Mouse (Mus musculus) heart, adult 2 months (tissue): Measurements from ENCODE around the gene Hist2h3c2. TPM values are rescaled to one million over a fixed set of nuclear protein-coding genes. Genes with fewer than 3 reads are reported as not detected.

Experiments
- DNase-seq, 2 experiments: peaks; one replicate each; pipeline ENCODE4 v3.0.0; 2021
- H3K27ac ChIP-seq: fragments of 200-600 bp; 2 replicates; pipeline ENCODE4 v1.8.1; 2022
- H3K27me3 ChIP-seq: fragments of 200-500 bp; 2 replicates; pipeline ENCODE4 v1.6.1; 2012; ENCODE audit warnings: mild to moderate bottlenecking, low read length, inconsistent platforms, mixed read lengths; ENCODE audit not compliant: control insufficient read depth, insufficient read depth
- H3K36me3 ChIP-seq: fragments of 200-500 bp; 2 replicates; pipeline ENCODE4 v1.6.1; 2012; ENCODE audit warnings: low read length, inconsistent platforms; ENCODE audit not compliant: control insufficient read depth, insufficient read depth
- H3K4me1 ChIP-seq: fragments of 200-500 bp; 2 replicates; pipeline ENCODE4 v1.6.1; 2011; ENCODE audit warnings: low read length; ENCODE audit not compliant: control insufficient read depth, insufficient read depth
- H3K4me3 ChIP-seq: fragments of 200-600 bp; 2 replicates; pipeline ENCODE4 v1.8.1; 2022
- H3K79me2 ChIP-seq: fragments of 200-500 bp; replicated peaks from 2 replicates; pipeline ENCODE4 v1.6.1; 2012; ENCODE audit warnings: mild to moderate bottlenecking, inconsistent platforms, low read length, moderate library complexity, mixed read lengths; ENCODE audit not compliant: control insufficient read depth, insufficient read depth
- H3K9ac ChIP-seq: fragments of 200-500 bp; 2 replicates; pipeline ENCODE4 v1.6.1; 2012; ENCODE audit warnings: low read depth, mild to moderate bottlenecking, control low read depth, inconsistent platforms, low read length, mixed read lengths
- CTCF ChIP-seq: fragments of 200-600 bp; IDR thresholded peaks from 2 replicates; pipeline ENCODE4 v1.8.1; 2022; ENCODE audit warnings: antibody characterized with exemption, mild to moderate bottlenecking, moderate library complexity
- EP300 ChIP-seq: fragments of 200-500 bp; IDR thresholded peaks from 2 replicates; pipeline ENCODE4 v1.6.1; 2011; ENCODE audit warnings: low read depth, low read length, control low read depth; ENCODE audit not compliant: insufficient read depth
- POLR2A ChIP-seq: fragments of 200-500 bp; IDR thresholded peaks from 2 replicates; pipeline ENCODE4 v1.6.1; 2011; ENCODE audit warnings: mild to moderate bottlenecking, low read depth, low read length, control low read depth; ENCODE audit not compliant: insufficient read depth
- WGBS: fragments of 180-500 bp; shearing (Covaris S2); methylation state at CpG from one replicate; pipeline ENCODE4 v1.1.7; 2018; 5-methylcytosine and 5-hydroxymethylcytosine counted together
- intact Hi-C: fragments of 180-260 bp; cut with DNase I; formaldehyde crosslinking; loops from one replicate; pipeline ENCODE4 v1.15.1; 2025
- polyA plus RNA-seq: library from polyadenylated mRNA; depleted of rRNA; stranded (reverse); fragments of >200 nt; gene quantifications from 2 replicates; pipeline ENCODE4 v1.2.3, GENCODE M21; 2012
- total RNA-seq, 2 experiments: library from RNA; stranded (reverse); gene quantifications; 2 replicates each; pipeline ENCODE4 v1.2.3; 2021

Gene Hist2h3c2
- total and polyA plus RNA-seq, 3 experiments, result 5.5 to 9.2 (median 6.2) TPM

DNA sequence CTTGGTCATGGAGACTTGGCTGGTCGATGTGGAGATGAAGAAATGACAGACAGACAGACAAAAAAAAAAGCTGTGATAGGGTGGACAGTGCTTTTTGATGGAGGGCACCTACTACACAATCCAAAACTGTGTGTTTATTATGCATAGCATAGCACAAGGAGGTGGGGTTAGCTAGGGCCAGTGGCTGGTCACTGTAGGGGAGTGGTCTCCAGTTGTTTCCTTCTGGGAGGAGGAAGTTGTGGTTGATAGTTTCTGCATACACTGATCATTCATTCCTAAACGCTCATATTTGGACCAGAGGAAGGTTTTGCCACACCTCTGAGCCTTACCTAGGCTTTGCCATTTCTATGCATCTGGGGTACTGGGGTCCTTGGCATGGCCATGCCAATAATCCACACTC lies 8.5 kb downstream of the Hist2h3c2 start:
- Histone ChIP-seq H3K9ac (no peak overlapping the region), H3K79me2 (peaks cover 1% of the 10 kb centered on the region; the same call in 1 of the 2 replicates), H3K36me3 (no peaks in the 10 kb centered on the region), H3K4me3 (no peak overlapping the region), H3K4me1 (no peaks in the 10 kb centered on the region; the same call in 1 of the 2 replicates), H3K27ac (no peak overlapping the region; the same call in none of the 2 replicates), H3K27me3 (no peaks in the 10 kb centered on the region)
- intact Hi-C loops, result loop anchor here (5.0 kb wide), 1 partner anchor 163 kb away; no protein-coding TSS in a partner anchor
- DNase-seq, result no peak
- TF ChIP-seq EP300, result no peak
- no peak for TF ChIP-seq CTCF
- no peak for TF ChIP-seq POLR2A
- 58% methylated on average over 2 of the region's 2 CpGs for WGBS

DNA sequence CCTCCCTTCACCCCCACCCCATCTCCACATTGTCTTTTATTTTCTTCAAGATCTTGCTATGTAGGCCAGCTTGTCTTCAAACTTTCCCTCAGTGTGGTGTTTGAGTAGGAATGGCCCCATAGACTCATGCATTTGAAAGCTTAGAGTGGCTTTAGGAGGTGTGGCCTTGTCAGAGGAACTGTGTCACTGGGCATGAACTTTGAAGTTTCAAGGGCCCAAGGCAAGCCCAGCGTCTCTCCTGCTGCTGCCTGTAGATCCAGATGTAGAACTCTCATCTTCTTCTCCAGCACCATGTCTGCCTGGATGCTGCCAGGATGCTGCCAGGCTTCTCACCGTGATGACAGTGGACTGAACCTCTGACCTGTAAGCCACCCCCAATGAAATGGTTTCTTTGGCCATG lies 10.1 kb downstream of the Hist2h3c2 start:
- Histone ChIP-seq H3K36me3 (no peaks in the 10 kb centered on the region), H3K27me3 (no peaks in the 10 kb centered on the region), H3K27ac (no peak overlapping the region), H3K4me3 (no peak overlapping the region), H3K9ac (no peak overlapping the region), H3K79me2 (peaks cover 2% of the 10 kb centered on the region; the same call in 1 of the 2 replicates), H3K4me1 (no peaks in the 10 kb centered on the region; the same call in 1 of the 2 replicates)
- intact Hi-C loops, result no loop called here
- TF ChIP-seq CTCF (no peak), POLR2A (no peak), EP300 (no peak)
- WGBS, result 73% methylated on average over 2 of the region's 2 CpGs
- DNase-seq, result no peak

DNA sequence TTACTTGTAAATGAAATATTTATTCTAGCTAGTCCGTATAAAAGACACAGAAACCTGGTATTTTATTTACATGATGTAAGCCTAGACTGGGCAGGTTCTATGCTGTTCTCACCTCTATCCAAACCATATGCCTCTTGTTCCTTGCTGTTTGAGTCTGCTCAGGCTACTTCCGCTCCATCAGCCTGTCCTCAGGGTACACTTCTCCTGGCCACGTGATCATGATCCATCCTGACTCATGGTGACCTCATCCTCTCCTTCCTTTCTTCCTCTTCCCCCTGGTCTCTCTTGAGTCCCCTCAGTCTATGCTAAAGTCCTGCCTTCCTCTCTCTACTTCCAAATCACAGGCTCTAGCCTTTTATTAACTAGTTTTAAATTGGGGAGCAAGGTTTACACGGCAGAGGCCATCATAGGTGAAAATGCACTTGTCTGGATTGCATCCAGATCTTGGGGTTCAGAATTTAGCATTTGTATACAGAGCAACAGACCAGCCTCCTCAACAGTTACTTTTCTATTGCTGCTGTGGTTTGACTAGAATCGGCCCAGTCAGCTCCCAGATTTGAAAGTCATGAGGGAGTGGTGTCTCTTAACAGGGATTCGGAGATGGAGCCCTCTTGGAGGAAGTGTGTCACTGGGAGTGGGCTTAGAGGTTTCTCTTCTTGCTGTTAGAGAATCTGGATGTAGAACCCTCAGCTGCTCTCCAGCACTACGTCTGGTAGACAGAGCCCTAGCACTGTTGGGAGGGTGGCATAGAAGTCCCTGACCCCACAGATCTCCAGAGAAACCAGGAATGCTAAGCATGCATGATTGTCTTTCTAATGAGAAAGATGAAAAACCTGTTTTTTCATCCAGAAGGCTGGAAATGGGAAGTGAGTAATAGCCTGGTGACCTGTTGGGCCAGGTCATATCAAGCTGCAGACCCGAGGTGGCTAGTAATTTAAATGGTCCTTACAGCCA lies 12.0 kb downstream of the Hist2h3c2 start:
- no peak overlapping the region for H3K9ac ChIP-seq
- no peak overlapping the region for H3K4me3 ChIP-seq
- no peak for TF ChIP-seq CTCF
- no peak for TF ChIP-seq EP300
- TF ChIP-seq POLR2A, result no peak
- intact Hi-C loops, result no loop called here
- peaks cover 2% of the 10 kb centered on the region for H3K36me3 ChIP-seq
- H3K4me1 ChIP-seq, result peaks cover 5% of the 10 kb centered on the region
- peak; percentile 16 to 47 for DNase-seq
- H3K79me2 ChIP-seq, result peaks cover 2% of the 10 kb centered on the region; the same call in 1 of the 2 replicates
- WGBS, result 53% methylated on average over 8 of the region's 8 CpGs
- no peaks in the 10 kb centered on the region for H3K27me3 ChIP-seq
- no peak overlapping the region for H3K27ac ChIP-seq

DNA sequence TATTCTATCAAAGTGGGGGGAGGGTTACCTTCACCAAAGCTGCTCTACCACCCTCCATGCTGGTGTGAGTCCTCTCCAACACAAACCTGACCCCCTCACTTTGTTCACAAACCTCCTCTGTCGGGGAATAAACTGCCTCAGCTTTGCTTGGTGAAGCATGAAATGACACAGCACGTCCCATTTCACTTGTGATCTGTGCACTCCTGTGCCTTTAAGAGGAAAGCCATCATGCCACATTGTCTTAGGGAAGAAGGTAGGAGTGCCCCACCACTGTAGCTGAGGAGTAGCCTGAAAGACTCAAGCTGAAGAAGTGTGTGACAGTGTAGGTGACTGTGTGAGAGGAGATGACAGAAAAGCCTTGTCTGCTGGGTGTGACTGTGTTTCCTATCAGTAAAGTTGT lies 13.5 kb downstream of the Hist2h3c2 start:
- H3K36me3 ChIP-seq, result peaks cover 2% of the 10 kb centered on the region
- no peak overlapping the region for H3K9ac ChIP-seq
- intact Hi-C loops, result no loop called here
- H3K27me3 ChIP-seq, result no peaks in the 10 kb centered on the region
- H3K79me2 ChIP-seq, result peaks cover 2% of the 10 kb centered on the region; the same call in 1 of the 2 replicates
- WGBS, result 62% methylated on average over 2 of the region's 2 CpGs
- TF ChIP-seq CTCF, result no peak
- TF ChIP-seq EP300, result no peak
- TF ChIP-seq POLR2A, result no peak
- DNase-seq, result peak in 1 of 2 experiments; percentile 10
- no peak overlapping the region for H3K4me3 ChIP-seq
- peaks cover 7% of the 10 kb centered on the region for H3K4me1 ChIP-seq
- H3K27ac ChIP-seq, result no peak overlapping the region

DNA sequence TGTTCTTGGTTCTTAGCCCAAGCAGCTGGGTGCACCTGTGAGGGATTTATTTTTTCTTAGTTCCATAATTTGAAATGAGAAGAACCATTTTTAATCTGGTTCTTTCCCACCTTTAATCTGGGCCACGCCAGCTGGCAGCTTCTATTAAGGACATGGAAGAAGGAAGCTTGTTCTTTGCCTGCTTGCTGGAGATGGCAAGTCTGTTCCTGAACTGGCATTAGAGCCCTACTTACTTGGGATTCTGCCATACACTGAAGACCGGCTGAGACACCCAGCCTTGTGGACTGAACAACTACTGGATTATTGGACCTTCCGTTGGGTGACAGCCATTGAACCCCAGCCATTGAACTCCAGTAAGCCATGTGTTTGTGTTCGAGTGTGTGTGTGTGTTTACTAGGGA lies 16.2 kb downstream of the Hist2h3c2 start:
- Histone ChIP-seq H3K9ac (no peak overlapping the region), H3K79me2 (peaks cover 2% of the 10 kb centered on the region; the same call in 1 of the 2 replicates), H3K4me1 (peaks cover 7% of the 10 kb centered on the region), H3K36me3 (peaks cover 2% of the 10 kb centered on the region), H3K4me3 (no peak overlapping the region), H3K27me3 (no peaks in the 10 kb centered on the region), H3K27ac (no peak overlapping the region)
- 81% methylated on average over 4 of the region's 4 CpGs for WGBS
- no peak for DNase-seq
- TF ChIP-seq POLR2A (no peak), CTCF (no peak), EP300 (no peak)
- intact Hi-C loops, result loop anchor here (2.0 to 5.0 kb wide), 2 partner anchors 14 to 330 kb away; partner anchors contain the start of genes Aph1a and BC028528
